Mouse (Mus musculus) G1E (cell line): ENCODE data around the gene Mta3.

Experiments
- CTCF ChIP-seq: IDR thresholded peaks from 2 replicates; pipeline ENCODE4 v1.5.1; 2012; ENCODE audit warnings: low read depth, low read length, inconsistent platforms, mixed read lengths
- POLR2AphosphoS5 ChIP-seq: IDR thresholded peaks from 2 replicates; pipeline ENCODE4 v1.6.1; 2012; ENCODE audit warnings: low read depth, low read length, inconsistent platforms; ENCODE audit not compliant: insufficient replicate concordance
- TAL1 ChIP-seq: conservative IDR thresholded peaks from 2 replicates; pipeline ENCODE4 v1.6.1; 2012; ENCODE audit warnings: low read depth, low read length, inconsistent platforms, mixed read lengths

DNA sequence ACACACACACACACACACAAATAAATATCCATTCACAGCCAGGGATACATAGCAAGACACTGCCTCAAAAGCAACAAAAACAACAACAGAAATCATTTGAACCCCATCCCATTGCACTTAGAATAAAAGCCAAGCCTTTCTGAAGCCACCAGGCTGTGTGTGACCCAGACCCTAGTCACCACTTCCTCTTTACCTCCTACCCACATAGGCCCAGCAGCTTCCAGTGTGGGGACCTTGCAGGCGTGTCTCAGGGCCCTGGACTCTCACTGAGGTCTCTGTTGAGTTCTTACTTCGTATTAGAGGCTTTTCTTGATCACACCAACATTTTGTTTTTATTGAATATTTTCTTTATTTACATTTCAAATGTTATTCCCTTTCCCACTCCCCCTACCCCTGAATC lies 10.2 kb upstream of the Mta3 start:
- TF ChIP-seq CTCF: no peak
- TF ChIP-seq POLR2AphosphoS5: no peak
- no peak for TF ChIP-seq TAL1
